Mouse (Mus musculus) intestine, embryonic 15.5 days (tissue): Measurements from ENCODE around the gene Ust. TPM values are rescaled to one million over a fixed set of nuclear protein-coding genes. Genes with fewer than 3 reads are reported as not detected.

Experiments
- ATAC-seq: fragments of 200-750 bp; cut with Nextera tagmentation; 2 replicates; pipeline ENCODE4 v1.8.0; 2017; ENCODE audit warnings: moderate TSS enrichment, moderate library complexity
- H3K27ac ChIP-seq: fragments of 300-500 bp; sonication (generic); 2 replicates; pipeline ENCODE4 v1.5.1; 2015; ENCODE audit warnings: mild to moderate bottlenecking, inconsistent platforms
- H3K27me3 ChIP-seq: fragments of 300-500 bp; sonication (generic); replicated peaks from 2 replicates; pipeline ENCODE4 v1.6.1; 2015; ENCODE audit warnings: inconsistent platforms
- H3K36me3 ChIP-seq: fragments of 300-500 bp; sonication (generic); 2 replicates; pipeline ENCODE4 v1.6.1; 2015; ENCODE audit warnings: inconsistent platforms
- H3K4me1 ChIP-seq: fragments of 300-500 bp; sonication (generic); replicated peaks from 2 replicates; pipeline ENCODE4 v1.6.1; 2015; ENCODE audit warnings: inconsistent platforms
- H3K4me2 ChIP-seq: fragments of 300-500 bp; sonication (generic); replicated peaks from 2 replicates; pipeline ENCODE4 v1.6.1; 2015; ENCODE audit warnings: mild to moderate bottlenecking, inconsistent platforms
- H3K4me3 ChIP-seq: fragments of 300-500 bp; sonication (generic); replicated peaks from 2 replicates; pipeline ENCODE4 v1.5.1; 2015; ENCODE audit warnings: inconsistent platforms
- H3K9ac ChIP-seq: fragments of 300-500 bp; sonication (generic); 2 replicates; pipeline ENCODE4 v1.6.1; 2015; ENCODE audit warnings: inconsistent platforms
- H3K9me3 ChIP-seq: fragments of 300-500 bp; sonication (generic); 2 replicates; pipeline ENCODE4 v1.6.1; 2016; ENCODE audit warnings: inconsistent platforms
- WGBS: fragments of 180-500 bp; shearing (Covaris S2); methylation state at CpG from one replicate; pipeline ENCODE4 v1.1.7; 2015; 5-methylcytosine and 5-hydroxymethylcytosine counted together
- polyA plus RNA-seq: library from polyadenylated mRNA; unstranded; fragments of >200 nt; fragmentation: Nextera tagmentation; extraction: Ambion mirVana; gene quantifications from 2 replicates; pipeline ENCODE4 v1.2.1, GENCODE M21; 2015

Gene Ust
- polyA plus RNA-seq, 1 experiment from 2014 or later, result 4.7 TPM

- H3K9ac ChIP-seq, result no peak overlapping the region
- H3K4me2 ChIP-seq, result no peak overlapping the region
- 87% methylated on average over 4 of the region's 4 CpGs for WGBS
- no peaks in the 10 kb centered on the region for H3K9me3 ChIP-seq
- no peaks in the 10 kb centered on the region for H3K27me3 ChIP-seq
- no peaks in the 10 kb centered on the region for H3K4me1 ChIP-seq
- no peak overlapping the region for H3K4me3 ChIP-seq
- H3K36me3 ChIP-seq, result no peaks in the 10 kb centered on the region
- no peak for ATAC-seq
- no peak overlapping the region for H3K27ac ChIP-seq
Measured at GRCm38 (mm10) chr10:8405141-8405540, 113.5 kb downstream of the Ust start.

- Histone ChIP-seq H3K4me1 (no peaks in the 10 kb centered on the region), H3K27me3 (no peaks in the 10 kb centered on the region), H3K9ac (no peak overlapping the region), H3K27ac (no peak overlapping the region), H3K36me3 (no peaks in the 10 kb centered on the region), H3K4me2 (no peak overlapping the region), H3K9me3 (no peaks in the 10 kb centered on the region), H3K4me3 (no peak overlapping the region)
- 32% methylated on average over 2 of the region's 2 CpGs for WGBS
- no peak for ATAC-seq
Measured at GRCm38 (mm10) chr10:8392226-8392625, 126.4 kb downstream of the Ust start.

- Histone ChIP-seq H3K27ac (no peak overlapping the region), H3K4me2 (no peak overlapping the region), H3K9ac (no peak overlapping the region), H3K4me1 (no peaks in the 10 kb centered on the region), H3K27me3 (no peaks in the 10 kb centered on the region), H3K4me3 (no peak overlapping the region), H3K36me3 (no peaks in the 10 kb centered on the region), H3K9me3 (no peaks in the 10 kb centered on the region)
- ATAC-seq, result no peak
- 77% methylated on average over 4 of the region's 4 CpGs for WGBS
Measured at GRCm38 (mm10) chr10:8391264-8391748, 127.3 kb downstream of the Ust start.

- no peak overlapping the region for H3K9ac ChIP-seq
- 65% methylated on average over 7 of the region's 7 CpGs for WGBS
- ATAC-seq, result no peak
Measured at GRCm38 (mm10) chr10:8388239-8388638, 130.4 kb downstream of the Ust start.

GRCm38 (mm10) chr10:8369894-8370500, 148.6 kb downstream of the Ust start:
- H3K4me1 ChIP-seq, result no peaks in the 10 kb centered on the region
- no peaks in the 10 kb centered on the region for H3K9me3 ChIP-seq
- H3K9ac ChIP-seq, result no peak overlapping the region
- no peak overlapping the region for H3K4me2 ChIP-seq
- no peak for ATAC-seq
- H3K27ac ChIP-seq, result no peak overlapping the region
- H3K27me3 ChIP-seq, result no peaks in the 10 kb centered on the region
- 75% methylated on average over 10 of the region's 10 CpGs for WGBS
- no peak overlapping the region for H3K4me3 ChIP-seq
- no peaks in the 10 kb centered on the region for H3K36me3 ChIP-seq

More at GRCm38 (mm10) chr10:8388239-8388638, 130.4 kb downstream of the Ust start:
- no peaks in the 10 kb centered on the region for H3K4me1 ChIP-seq
- H3K27ac ChIP-seq, result no peak overlapping the region
- H3K36me3 ChIP-seq, result no peaks in the 10 kb centered on the region
- no peaks in the 10 kb centered on the region for H3K9me3 ChIP-seq
- H3K27me3 ChIP-seq, result no peaks in the 10 kb centered on the region
- H3K4me3 ChIP-seq, result no peak overlapping the region
- no peak overlapping the region for H3K4me2 ChIP-seq

GRCm38 (mm10) chr10:8365816-8366215, 152.8 kb downstream of the Ust start:
- H3K27ac ChIP-seq, result no peak overlapping the region
- H3K9me3 ChIP-seq, result no peaks in the 10 kb centered on the region
- no peak overlapping the region for H3K4me2 ChIP-seq
- no peaks in the 10 kb centered on the region for H3K36me3 ChIP-seq
- H3K27me3 ChIP-seq, result no peaks in the 10 kb centered on the region
- H3K4me1 ChIP-seq, result no peaks in the 10 kb centered on the region
- H3K9ac ChIP-seq, result no peak overlapping the region
- no peak for ATAC-seq
- WGBS, result 25% methylated on average over 1 of the region's 1 CpGs
- H3K4me3 ChIP-seq, result no peak overlapping the region

- Histone ChIP-seq H3K36me3 (no peaks in the 10 kb centered on the region), H3K4me2 (no peak overlapping the region), H3K4me3 (no peak overlapping the region), H3K4me1 (no peaks in the 10 kb centered on the region), H3K9me3 (no peaks in the 10 kb centered on the region), H3K27me3 (no peaks in the 10 kb centered on the region), H3K27ac (no peak overlapping the region), H3K9ac (no peak overlapping the region)
- 54% methylated on average over 3 of the region's 3 CpGs for WGBS
- no peak for ATAC-seq
Measured at GRCm38 (mm10) chr10:8364182-8364581, 154.4 kb downstream of the Ust start.

GRCm38 (mm10) chr10:8363281-8363680, 155.3 kb downstream of the Ust start:
- Histone ChIP-seq H3K4me3 (no peak overlapping the region), H3K4me1 (no peaks in the 10 kb centered on the region), H3K9me3 (no peaks in the 10 kb centered on the region), H3K27me3 (no peaks in the 10 kb centered on the region), H3K27ac (no peak overlapping the region), H3K36me3 (no peaks in the 10 kb centered on the region), H3K4me2 (no peak overlapping the region), H3K9ac (no peak overlapping the region)
- 32% methylated on average over 8 of the region's 8 CpGs for WGBS
- no peak for ATAC-seq

GRCm38 (mm10) chr10:8358286-8359045, 160.2 kb downstream of the Ust start:
- 73% methylated on average over 15 of the region's 15 CpGs for WGBS
- Histone ChIP-seq H3K4me3 (no peak overlapping the region), H3K27me3 (no peaks in the 10 kb centered on the region), H3K27ac (no peak overlapping the region), H3K4me1 (no peaks in the 10 kb centered on the region), H3K36me3 (no peaks in the 10 kb centered on the region), H3K4me2 (no peak overlapping the region), H3K9ac (no peak overlapping the region), H3K9me3 (no peaks in the 10 kb centered on the region)
- ATAC-seq, result no peak

- no peak for ATAC-seq
- Histone ChIP-seq H3K27me3 (no peaks in the 10 kb centered on the region), H3K9me3 (no peaks in the 10 kb centered on the region), H3K4me3 (no peak overlapping the region), H3K36me3 (no peaks in the 10 kb centered on the region), H3K4me2 (no peak overlapping the region), H3K27ac (no peak overlapping the region), H3K9ac (no peak overlapping the region), H3K4me1 (no peaks in the 10 kb centered on the region)
- WGBS, result 42% methylated on average over 4 of the region's 4 CpGs
Measured at GRCm38 (mm10) chr10:8353534-8353933, 165.1 kb downstream of the Ust start.

GRCm38 (mm10) chr10:8350626-8351025, 168.0 kb downstream of the Ust start:
- H3K27me3 ChIP-seq, result no peaks in the 10 kb centered on the region
- no peak for ATAC-seq
- no peaks in the 10 kb centered on the region for H3K36me3 ChIP-seq
- H3K9me3 ChIP-seq, result no peaks in the 10 kb centered on the region
- no peaks in the 10 kb centered on the region for H3K4me1 ChIP-seq
- no peak overlapping the region for H3K27ac ChIP-seq
- no peak overlapping the region for H3K4me2 ChIP-seq
- no peak overlapping the region for H3K9ac ChIP-seq
- no peak overlapping the region for H3K4me3 ChIP-seq
- WGBS, result 94% methylated on average over 7 of the region's 7 CpGs

- H3K27ac ChIP-seq, result no peak overlapping the region
- ATAC-seq, result no peak
- 64% methylated on average over 5 of the region's 5 CpGs for WGBS
- H3K4me1 ChIP-seq, result no peaks in the 10 kb centered on the region
- no peaks in the 10 kb centered on the region for H3K9me3 ChIP-seq
- no peak overlapping the region for H3K4me2 ChIP-seq
- H3K4me3 ChIP-seq, result no peak overlapping the region
- no peak overlapping the region for H3K9ac ChIP-seq
- H3K27me3 ChIP-seq, result no peaks in the 10 kb centered on the region
- no peaks in the 10 kb centered on the region for H3K36me3 ChIP-seq
Measured at GRCm38 (mm10) chr10:8347497-8347896, 171.1 kb downstream of the Ust start.

GRCm38 (mm10) chr10:8342556-8342955, 176.1 kb downstream of the Ust start:
- H3K9ac ChIP-seq, result no peak overlapping the region
- H3K36me3 ChIP-seq, result no peaks in the 10 kb centered on the region
- H3K4me1 ChIP-seq, result no peaks in the 10 kb centered on the region
- no peaks in the 10 kb centered on the region for H3K27me3 ChIP-seq
- no peak overlapping the region for H3K4me2 ChIP-seq
- 79% methylated on average over 2 of the region's 2 CpGs for WGBS
- no peak overlapping the region for H3K27ac ChIP-seq
- no peak for ATAC-seq
- no peak overlapping the region for H3K4me3 ChIP-seq
- H3K9me3 ChIP-seq, result no peaks in the 10 kb centered on the region
